Mouse (Mus musculus) thymus, postnatal 0 days (tissue): ENCODE results near the gene Pelp1. TPM values are rescaled to one million over a fixed set of nuclear protein-coding genes. Genes with fewer than 3 reads are reported as not detected.
"Not testable (repeated sequence)": the region's sequence is repeated elsewhere in the genome, so short reads cannot be mapped to it uniquely, and the experiment has no call there.

Experiments used
- DNase-seq: peaks from one replicate; pipeline ENCODE4 v3.0.0-alpha.2; 2015; ENCODE audit warnings: low spot score
- polyA plus RNA-seq: library from polyadenylated mRNA; unstranded; fragments of >200 nt; fragmentation: Nextera tagmentation; extraction: Ambion mirVana; gene quantifications from 2 replicates; pipeline ENCODE4 v1.2.1, GENCODE M21; 2015

Gene Pelp1
- polyA plus RNA-seq, 1 experiment from 2014 or later = 17.0 TPM

DNA sequence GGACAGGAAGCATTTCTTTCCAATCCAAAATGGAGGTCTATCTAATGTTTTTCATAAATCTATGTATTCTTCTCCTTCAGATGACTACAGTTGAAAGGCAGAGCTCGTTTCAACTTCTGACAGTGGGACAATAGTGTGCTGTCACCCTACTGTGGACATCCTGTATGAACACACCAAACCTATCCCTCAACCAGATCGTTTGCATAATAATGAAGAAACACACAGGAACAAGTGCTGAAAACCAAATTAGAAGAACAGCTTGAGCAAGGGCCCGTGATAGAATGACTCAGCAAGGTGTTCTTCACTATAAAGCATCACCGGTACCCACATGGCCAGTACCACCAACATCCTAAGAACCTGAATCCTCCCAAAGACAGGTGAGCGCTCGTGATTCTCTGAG is 16.8 kb upstream of the Pelp1 start:
- DNase-seq = not testable (repeated sequence)

DNA sequence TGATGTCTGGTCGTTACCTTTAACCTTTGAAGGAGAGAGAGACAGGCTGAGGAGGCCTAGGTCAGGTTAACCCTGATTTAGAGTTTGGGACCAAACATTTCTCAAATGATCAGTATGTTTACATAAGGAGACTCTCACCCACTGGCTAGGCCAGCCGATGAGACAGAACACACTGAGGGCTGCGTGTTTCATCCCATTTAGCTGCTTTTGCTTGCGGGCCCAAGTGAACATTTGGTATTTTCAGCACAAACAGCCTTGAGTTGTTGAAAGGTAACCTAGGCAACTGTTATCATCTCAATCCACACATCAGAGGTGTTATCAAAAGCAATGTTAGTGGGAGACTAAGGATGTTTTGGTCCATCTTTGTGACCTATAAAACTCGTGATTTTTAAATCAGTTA is 9.7 kb upstream of the Pelp1 start:
- DNase-seq = no peak

DNA sequence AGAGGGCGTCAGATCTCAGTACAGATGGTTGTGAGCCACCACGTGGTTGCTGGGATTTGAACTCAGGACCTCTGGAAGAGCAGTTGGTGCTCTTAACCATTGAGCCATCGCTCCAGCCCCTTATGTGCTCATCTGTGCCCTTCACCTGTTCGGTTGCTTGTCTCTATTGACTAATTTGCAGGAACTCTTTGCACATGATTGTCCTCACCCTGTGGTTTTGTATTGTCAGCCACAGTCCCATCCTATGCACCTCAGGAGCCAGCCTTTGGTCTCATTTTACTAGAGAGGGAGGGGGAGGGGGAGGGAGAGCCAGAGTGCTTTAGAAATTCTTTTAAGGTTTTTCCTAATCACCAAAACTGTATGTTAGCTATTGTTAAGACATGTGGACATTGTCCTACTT is 8.4 kb upstream of the Pelp1 start:
- no peak for DNase-seq

DNA sequence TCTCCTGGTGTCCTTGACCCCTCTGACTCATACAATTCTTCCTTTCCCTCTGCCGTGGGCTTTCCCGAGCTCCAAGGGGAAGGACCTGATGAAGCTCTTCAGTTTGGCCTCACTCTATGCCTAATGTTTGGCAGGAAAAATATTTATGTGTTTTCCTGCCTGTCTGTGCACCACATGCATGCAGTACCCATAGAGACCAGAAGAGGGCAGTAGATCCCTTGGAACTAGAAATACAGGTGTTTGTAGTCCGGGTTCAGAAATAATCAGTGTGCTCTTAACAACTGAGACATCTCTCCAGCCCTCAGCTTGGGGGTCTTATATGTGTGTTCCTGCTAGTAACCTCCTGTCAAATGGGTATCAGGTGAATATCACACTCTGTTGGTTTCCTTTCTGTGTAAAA is 4.1 kb upstream of the Pelp1 start:
- peak; percentile 82 for DNase-seq

DNA sequence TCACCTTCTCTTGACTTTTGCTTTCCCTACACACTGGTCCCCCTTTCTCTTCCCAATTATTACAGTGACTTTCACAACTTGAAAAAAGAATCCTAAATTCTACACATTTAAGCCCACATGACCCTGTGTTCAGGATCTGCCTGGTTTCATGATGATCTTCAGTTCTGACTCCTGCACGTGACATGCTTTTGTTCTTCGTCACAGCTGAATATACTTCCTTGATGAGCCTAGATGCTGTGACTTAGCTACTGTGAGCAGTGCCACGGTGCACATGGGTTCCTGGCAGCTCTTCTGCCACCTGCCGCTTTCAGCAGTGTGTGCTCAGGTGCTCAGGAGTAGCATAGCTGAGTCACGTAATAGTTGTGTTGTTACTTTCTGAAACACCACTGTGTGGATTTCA is 2.8 kb upstream of the Pelp1 start:
- no peak for DNase-seq

DNA sequence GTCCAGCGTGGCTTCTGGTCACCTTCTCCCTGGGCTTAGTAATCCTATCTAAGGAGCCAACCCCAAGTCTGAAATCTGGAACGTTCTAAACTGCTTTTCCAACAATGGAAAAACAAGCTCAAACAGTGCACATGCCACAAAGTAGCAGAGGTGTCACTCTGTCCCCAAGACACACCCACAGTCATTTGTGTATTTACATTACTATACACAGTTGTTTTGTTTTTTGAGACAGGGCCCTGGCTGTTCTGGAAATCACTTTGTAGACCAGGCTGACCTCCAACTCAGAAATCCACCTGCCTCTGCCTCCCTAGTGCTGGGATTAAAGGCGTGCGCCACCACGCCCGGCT is 439 bp upstream of the Pelp1 start:
- DNase-seq = no peak

DNA sequence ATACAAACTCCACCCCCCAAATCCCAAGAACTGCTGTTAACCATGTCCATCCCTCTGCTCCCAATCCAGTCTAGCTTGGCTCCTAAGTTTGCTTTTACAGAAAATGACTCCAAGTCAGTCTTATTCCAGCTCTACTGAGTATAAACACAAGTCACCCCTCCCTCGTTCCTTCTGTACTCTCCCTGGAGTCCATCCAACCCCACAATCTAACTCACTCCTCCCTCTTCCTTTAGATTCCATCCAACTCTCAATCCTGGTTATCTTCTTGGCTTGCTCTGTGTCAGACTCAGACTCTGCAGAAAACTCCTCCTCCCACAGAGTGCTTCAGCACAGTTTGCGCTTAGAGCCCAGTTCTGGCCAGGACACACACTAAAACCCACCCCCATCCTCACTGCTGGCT is 6.2 kb downstream of the Pelp1 start:
- no peak for DNase-seq

DNA sequence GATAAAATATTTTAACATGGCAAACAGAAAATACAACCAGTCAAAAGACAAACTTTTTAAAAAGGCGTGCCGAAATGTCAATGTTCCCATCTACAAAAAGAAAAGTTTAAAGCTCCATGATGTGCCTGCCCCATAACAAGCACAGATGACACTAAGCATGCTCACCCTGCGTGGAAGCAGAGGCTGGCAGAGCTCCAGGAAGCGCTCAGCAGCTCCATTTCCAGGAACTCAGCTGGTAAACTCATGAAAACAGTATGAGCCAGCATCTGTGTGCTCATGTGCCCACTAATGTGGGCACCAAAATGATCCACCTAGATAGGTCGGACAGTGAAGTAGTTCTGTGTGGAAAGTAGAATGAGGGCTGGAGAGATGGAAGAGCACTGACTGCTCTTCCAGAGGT is 20.4 kb downstream of the Pelp1 start:
- DNase-seq = no peak

DNA sequence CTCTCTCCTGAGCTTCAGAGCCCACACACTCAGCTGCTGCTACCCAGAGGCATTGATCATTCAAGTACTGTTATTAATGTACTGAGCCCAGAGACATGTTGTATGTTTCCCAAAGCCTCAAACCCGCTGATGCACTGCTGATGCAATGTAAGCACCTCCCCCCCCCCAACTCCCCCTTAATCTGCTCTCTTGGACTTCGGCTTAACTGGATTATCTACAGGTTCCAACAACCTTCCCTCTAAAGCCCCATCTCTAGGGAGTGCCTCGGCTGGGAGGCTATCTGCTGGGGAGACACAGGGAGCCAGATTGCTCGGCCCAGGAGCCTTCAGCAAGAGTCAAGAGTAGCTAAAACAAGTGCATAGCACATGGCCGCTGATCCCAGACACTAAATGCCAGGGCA is 22.4 kb downstream of the Pelp1 start:
- DNase-seq = no peak

DNA sequence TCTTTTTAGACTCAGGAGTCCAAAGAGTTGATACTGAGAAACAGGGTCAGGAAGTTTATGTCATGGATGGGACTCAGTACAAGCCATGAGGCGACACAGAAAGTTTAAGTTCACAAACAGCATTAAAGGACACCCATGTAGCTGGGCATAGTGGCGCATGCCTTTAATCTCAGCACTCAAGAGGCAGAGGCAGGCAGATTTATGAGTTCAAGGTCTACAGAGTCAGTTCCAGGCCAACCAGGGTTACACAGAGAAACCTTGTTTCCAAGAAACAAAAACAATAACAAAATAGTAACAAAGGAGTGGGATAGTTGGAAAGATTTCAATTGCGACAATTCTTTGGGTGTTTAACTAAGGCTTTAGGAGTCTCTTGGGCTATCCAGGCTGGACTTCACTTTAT is 25.7 kb downstream of the Pelp1 start:
- DNase-seq = no peak

DNA sequence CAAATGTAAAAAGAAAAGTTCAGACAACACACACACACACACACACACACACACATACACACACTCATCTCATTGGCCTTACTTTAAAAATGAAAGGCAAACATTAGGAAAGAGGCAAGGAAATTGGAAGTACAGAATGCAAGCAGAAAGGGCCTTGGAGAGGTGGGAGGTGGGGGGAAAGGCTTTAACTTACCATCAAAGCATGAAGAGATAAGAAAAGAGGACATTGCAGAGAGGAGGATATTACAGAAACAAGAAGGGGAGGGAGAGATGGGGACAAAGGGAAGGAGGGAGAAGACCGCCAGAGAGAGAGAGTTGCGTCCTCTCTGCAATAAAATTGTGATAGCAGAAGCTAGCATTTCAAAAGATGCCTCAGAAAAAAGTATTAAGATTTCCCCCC is 28.5 kb downstream of the Pelp1 start:
- no peak for DNase-seq

DNA sequence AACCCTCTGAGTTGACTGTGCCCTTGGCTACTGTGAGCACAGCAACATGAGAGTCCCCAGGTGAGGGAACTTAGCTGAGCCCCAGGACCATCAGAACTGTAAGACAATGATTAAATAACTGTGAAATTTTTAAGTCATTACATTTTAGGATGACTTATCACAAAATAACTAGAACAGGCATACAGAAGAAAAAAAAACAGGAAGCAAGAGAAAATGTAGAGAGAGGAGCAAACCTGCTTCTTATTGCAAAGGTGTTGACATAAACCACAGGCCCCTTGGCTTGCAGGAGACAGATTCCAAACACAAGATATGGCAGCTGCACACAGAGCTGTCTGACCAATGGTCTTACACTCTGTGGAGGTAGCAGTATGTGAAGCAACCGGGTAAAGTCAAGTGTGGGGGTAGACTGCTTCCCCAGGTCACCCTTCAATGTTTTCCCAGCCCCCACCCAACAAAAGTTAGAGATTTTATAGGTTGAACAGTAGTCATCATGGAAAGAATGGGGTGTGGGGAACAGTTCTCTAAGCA is 29.3 kb downstream of the Pelp1 start:
- no peak for DNase-seq

DNA sequence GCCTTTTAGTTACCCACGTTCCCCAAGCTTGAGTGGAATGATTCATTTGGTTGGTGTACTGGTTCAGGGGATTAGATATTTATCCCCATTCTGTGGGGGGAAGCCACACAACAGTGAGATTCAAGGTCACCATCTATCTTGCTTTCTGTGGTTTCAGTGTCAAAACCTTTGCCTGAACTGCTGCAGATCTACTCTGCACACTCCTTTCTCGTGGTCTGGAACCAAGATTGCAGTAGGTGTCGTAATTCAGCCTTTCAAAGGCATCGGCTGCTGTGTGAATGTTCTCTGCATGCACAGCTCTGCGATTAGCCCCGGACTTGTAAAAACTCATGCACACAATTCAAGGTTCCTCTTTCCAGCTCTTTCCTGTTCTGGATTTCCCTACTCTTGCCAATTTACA is 33.8 kb downstream of the Pelp1 start:
- DNase-seq = no peak

DNA sequence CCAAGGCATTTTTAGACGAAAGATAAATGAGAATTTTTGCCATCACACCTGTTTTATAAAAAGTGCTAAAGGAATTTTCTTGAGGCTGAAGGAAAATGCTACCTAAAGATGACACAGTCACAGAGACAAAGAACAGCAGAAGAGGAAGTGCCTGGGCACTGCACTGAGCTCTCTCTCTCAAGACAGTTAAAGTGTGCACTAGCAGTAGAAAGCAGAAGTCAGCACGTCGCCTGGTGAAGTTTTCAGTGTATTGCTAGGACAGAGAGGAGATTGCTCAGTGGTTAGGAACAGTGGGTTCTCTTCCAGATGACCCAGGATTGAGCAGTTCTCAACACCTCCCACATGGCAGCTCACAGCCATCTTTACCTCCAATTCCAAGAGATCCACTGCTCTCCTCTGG is 35.5 kb downstream of the Pelp1 start:
- DNase-seq = no peak

DNA sequence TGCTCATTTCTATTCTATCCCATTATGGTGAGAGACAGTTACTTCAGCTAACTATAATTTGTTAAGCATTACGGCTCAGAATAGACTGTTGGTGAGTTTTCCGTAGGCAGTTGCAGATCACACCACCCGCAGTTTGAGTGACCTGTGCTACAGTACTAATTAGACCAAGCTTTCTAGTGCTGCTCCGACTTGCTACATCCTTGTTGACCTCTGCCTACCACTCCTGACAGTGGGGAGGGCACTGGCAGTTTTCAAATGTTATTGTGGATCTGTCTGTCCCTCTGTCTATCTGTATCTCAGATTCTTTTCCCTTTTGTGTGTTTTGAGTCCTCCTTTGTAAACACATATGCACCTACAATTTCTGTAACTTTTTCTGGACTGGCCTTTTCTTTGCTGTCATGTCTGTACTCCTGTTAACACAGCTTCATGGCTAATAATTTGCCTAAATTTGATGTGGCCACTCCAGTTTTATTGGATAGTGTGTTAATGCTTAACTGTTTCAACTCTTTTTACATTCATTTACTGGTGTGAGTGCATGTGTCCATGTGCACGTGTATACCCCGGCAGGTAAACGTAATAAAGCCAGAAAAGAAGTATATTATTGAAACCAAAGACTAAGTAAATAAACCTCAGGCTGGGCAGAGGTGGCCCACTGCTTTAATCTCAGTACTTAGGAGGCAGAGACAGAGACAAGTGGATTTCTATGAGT is 36.8 kb downstream of the Pelp1 start:
- DNase-seq = no peak

DNA sequence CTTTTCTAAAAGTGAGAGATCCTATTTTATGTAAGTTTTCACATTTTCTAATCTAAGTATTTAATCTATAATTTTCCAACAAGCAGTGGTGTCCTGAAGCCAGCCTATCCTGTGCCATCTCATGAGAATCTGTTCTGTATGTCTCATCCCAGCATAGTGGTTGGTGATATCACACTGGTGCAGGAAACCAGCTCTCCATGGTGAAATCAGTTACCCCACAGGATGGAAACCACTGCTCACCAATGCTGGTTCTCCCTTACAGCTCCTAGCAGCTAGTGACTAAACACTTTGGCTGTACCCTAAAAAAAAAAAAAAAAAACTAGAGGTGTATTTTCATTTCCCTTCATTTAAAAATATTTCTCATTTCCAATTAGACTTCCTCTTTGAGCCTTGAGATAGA is 37.4 kb downstream of the Pelp1 start:
- DNase-seq = no peak

DNA sequence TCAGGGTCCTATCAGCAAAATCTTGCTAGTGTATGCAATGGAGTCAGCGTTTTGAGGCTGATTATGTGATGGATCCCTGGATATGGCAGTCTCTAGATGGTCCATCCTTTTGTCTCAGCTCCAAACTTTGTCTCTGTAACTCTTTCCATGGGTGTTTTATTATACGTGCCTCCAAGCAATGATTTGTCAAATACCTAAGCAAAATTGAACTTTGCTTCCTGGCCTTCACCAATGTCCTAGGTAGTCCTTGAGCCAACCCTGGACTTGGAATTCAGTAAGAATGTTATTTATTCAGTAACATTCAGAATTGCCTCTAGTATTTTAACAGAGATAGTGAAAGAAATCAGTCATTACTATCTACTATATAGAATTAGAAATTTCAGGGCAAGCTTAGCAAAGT is 41.2 kb downstream of the Pelp1 start:
- not testable (repeated sequence) for DNase-seq

DNA sequence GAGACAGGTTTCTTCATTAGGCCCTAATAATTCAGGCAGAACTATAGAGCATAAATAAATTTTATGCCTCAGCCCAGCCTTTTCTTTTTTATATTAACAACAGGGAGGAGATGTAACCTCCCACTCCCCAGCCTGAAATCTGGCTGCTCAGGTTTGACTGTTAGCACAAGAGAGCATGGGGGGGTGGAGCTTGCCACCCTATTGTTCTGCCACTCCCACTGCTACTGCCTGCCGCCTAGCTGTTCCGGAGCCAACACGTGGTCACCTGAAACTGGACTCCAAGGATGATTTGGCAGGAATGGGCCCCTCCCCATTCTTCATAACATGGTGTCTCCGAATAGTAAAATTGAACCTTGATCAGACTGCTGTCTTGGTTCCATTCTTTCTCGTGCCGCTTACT is 42.1 kb downstream of the Pelp1 start:
- not testable (repeated sequence) for DNase-seq

DNA sequence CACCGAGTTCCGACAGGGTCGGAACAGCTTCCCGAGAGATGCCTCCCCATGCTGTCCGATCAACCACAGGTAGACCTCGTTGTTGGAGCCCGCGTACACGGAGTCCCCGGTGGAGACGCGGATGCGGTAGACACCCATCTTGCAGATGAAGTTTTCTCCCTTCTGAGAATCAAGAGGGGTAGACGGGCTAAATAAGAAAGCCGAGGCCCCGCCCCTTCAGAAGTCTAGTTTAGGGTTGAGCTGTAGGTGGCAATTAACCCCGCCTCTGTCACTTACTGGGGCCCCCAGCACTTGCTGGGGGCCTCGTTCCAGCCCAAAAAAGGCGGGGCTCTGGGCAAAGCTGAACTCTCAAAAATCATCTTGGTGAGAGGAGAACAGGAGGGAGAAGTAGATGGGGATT is 58.0 kb downstream of the Pelp1 start, which contains the start of gene Alox15:
Alox15 (minus strand) TSS at position 164 of the 400 bp plus-strand sequence.
- peak; percentile 17 for DNase-seq

DNA sequence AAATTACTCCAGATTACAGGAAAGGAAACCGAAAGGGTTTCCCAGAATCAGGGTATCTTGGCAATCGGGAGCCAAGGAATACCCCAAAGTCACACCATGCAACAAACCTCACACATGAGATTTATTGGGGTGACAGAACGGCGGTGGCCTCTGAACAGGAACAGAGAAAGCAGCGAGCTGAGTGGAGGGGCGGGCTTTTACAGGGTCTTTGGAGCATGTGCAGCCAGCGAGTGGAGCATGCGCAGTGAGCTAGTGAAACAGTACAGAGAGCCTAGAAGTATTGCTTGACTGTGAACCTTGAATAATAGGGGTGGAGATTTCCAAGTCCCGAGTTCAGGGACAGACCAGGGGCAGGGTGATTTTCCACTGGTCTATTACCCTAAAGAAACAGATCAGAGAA is 61.2 kb downstream of the Pelp1 start:
- no peak for DNase-seq

DNA sequence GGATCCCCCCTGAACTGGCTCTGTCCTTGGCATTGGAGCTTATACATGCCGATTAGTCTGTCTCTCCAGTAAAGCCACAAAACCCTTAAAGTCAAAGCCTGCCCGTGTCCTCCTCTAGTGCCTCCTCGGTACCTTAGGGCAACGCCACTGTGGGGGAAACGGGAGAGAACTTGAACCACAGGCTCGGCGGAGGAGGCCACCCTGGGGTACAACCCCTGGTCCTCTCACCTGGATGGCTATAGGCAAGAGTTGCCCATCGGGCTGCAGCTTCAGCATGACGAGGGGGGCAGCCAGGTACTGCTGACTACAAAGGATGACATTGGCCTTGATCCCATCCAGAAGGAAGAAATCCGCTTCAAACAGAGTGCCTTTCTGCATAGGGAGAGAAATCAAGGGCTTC is 62.0 kb downstream of the Pelp1 start:
- no peak for DNase-seq

DNA sequence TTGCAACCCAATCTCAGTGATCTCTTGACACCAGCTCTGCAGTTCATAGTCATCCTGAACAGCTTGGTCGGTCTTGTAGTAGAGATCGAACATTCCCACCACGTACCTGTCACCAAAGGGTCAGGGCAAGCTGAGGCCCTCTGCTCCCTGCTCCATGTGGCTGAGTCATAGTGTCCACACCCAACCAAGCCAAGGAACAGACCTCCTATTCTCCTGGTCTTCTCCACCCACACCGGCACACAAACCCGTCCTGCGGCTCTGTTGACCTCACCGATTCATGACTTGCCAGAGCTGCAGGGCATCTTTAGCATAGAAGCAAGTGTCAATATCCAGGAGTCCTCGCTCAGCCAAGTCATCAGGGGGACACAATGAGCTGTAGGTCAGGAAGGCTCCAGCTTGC is 64.3 kb downstream of the Pelp1 start:
- DNase-seq = no peak

DNA sequence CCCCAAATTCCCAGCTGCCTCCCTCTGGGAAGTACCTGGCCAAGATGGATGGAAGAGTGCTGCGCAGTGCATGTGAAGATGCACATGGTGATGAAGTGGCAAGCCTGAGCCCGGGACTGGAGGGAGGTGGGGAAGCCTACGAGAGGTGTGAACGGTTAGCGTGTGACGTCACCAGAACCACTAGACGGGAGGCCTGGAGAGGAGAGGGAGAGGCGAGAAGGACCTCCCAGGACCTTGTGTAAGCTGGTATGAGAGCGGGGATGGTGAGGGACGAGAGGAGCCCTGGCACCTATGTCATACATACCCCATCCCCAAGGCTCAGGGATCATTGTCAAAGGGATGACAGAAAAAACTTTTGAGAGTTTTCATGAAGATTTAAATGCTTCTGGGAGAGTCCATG is 64.8 kb downstream of the Pelp1 start:
- no peak for DNase-seq
